Mouse (Mus musculus): ENCODE data around the gene Tnfrsf13b. TPM values are rescaled to one million over a fixed set of nuclear protein-coding genes. Genes with fewer than 3 reads are reported as not detected.
"Not testable (repeated sequence)": the region's sequence is repeated elsewhere in the genome, so short reads cannot be mapped to it uniquely, and the experiment has no call there.

The Tnfrsf13b gene
- polyA plus RNA-seq, 1 experiment from 2014 or later = 10.8 TPM

DNA sequence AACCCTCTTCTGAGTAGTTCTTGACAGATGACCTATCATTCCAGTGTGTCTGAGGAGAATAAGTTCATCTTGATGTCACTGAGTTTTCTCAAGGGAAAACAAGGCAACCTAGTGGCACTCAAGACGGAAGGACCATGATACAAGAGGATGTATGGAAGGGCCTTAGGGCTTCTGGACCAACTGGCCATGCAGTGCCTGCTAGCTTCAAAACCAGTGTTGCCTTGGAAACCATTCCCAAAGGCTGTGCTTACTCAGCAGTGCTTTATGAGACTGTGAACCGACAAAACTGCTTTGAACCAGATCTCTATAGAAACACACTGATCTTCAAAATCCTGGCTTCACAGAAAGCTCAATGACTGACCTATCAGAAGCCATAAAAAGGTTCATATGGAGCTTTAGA is 64.2 kb downstream of the Tnfrsf13b start:
- no peak overlapping the region for H3K9ac ChIP-seq (replicated peaks; ENCODE audit: low read depth)
- TF ChIP-seq CTCF (IDR thresholded peaks at IDR 0.05) (no peak), EP300 (IDR thresholded peaks at IDR 0.05) (no peak)

DNA sequence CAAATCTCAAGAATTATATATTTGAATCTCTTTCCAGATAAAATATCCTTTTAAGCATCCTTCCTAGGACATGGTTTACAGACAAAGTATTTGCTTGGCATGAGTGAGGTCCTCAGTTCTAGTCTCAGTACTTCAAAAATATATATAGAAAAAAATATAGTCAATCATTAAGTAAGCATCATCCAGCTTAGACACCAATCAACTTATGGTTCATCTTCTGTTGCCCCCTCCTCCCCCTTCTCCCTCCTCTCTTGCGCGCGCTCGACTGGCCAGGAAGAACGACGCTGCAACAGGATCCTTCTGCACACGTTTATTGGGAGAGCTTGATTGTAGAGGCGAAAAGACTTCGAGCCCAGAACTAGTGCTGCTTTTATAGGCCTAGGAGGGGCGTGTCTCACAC is 65.6 kb downstream of the Tnfrsf13b start:
- H3K4me1 ChIP-seq (ENCODE audit: insufficient read depth, low read depth, low read length); H3K36me3 ChIP-seq (ENCODE audit: insufficient read depth, low read length); H3K9me3 ChIP-seq (ENCODE audit: low read length); ATAC-seq; H3K27ac ChIP-seq (ENCODE audit: low read length); H3K4me3 ChIP-seq (ENCODE audit: low read depth, low read length); DNase-seq (ENCODE audit: low spot score); H3K9ac ChIP-seq (replicated peaks; ENCODE audit: low read depth); H3K27me3 ChIP-seq (replicated peaks; ENCODE audit: insufficient read depth, low read length); H3K4me2 ChIP-seq (replicated peaks; ENCODE audit: low read depth, low read length): not testable (repeated sequence)
- WGBS = 86% methylated on average over 7 of the region's 10 CpGs

More for the DNA sequence above, 64.2 kb downstream of the Tnfrsf13b start:
- Histone ChIP-seq H3K9me3 (ENCODE audit: low read length) (no peaks in the 10 kb centered on the region), H3K27me3 (replicated peaks; ENCODE audit: insufficient read depth, low read length) (no peaks in the 10 kb centered on the region), H3K4me1 (ENCODE audit: insufficient read depth, low read depth, low read length) (no peaks in the 10 kb centered on the region), H3K4me2 (replicated peaks; ENCODE audit: low read depth, low read length) (no peak overlapping the region), H3K4me3 (ENCODE audit: low read depth, low read length) (no peak overlapping the region), H3K36me3 (ENCODE audit: insufficient read depth, low read length) (no peaks in the 10 kb centered on the region), H3K27ac (ENCODE audit: low read length) (no peak overlapping the region)
- no peak for DNase-seq (ENCODE audit: low spot score)
- ATAC-seq = no peak
- WGBS = 58% methylated on average over 2 of the region's 2 CpGs

GRCm38 (mm10) chr11:61192779-61193178 is 66.2 kb downstream of the Tnfrsf13b start:
- WGBS = 96% methylated on average over 2 of the region's 2 CpGs
- H3K36me3 ChIP-seq (ENCODE audit: insufficient read depth, low read length) = no peaks in the 10 kb centered on the region

DNA sequence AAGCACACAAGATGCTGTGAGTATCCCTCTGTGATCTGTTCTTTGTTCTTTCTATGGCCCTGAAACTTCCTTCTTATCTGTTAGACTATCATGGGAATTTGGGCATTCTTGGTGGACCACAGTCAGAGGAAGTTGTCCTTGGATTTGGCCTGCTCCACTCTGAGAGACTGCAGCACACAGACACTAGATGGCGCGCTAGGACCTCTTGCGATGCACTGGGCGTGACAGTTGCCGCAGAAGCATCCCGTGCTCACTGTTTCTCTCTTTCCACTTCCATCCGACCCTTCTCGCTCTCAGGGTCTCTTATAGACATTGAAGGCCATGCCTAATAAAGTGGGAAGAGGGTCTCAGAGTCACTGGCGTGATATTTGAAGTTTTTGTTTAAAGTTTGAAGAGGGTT is 66.8 kb downstream of the Tnfrsf13b start:
- Histone ChIP-seq H3K4me1 (ENCODE audit: insufficient read depth, low read depth, low read length) (no peaks in the 10 kb centered on the region; the same call in 1 of the 2 replicates), H3K36me3 (ENCODE audit: insufficient read depth, low read length) (no peaks in the 10 kb centered on the region), H3K4me2 (replicated peaks; ENCODE audit: low read depth, low read length) (no peak overlapping the region), H3K4me3 (ENCODE audit: low read depth, low read length) (no peak overlapping the region), H3K27ac (ENCODE audit: low read length) (no peak overlapping the region), H3K9ac (replicated peaks; ENCODE audit: low read depth) (no peak overlapping the region), H3K27me3 (replicated peaks; ENCODE audit: insufficient read depth, low read length) (no peaks in the 10 kb centered on the region), H3K9me3 (ENCODE audit: low read length) (no peaks in the 10 kb centered on the region)
- WGBS = 4% methylated on average over 9 of the region's 9 CpGs
- DNase-seq (ENCODE audit: low spot score) (peak; percentile 88), ATAC-seq (peak; percentile 67)
- TF ChIP-seq CTCF (IDR thresholded peaks at IDR 0.05) (peak; percentile 99), EP300 (IDR thresholded peaks at IDR 0.05) (no peak)

More at GRCm38 (mm10) chr11:61192779-61193178, 66.2 kb downstream of the Tnfrsf13b start:
- Histone ChIP-seq H3K9me3 (ENCODE audit: low read length) (no peaks in the 10 kb centered on the region), H3K4me1 (ENCODE audit: insufficient read depth, low read depth, low read length) (no peaks in the 10 kb centered on the region; the same call in 1 of the 2 replicates), H3K4me2 (replicated peaks; ENCODE audit: low read depth, low read length) (no peak overlapping the region), H3K27ac (ENCODE audit: low read length) (no peak overlapping the region), H3K4me3 (ENCODE audit: low read depth, low read length) (no peak overlapping the region), H3K27me3 (replicated peaks; ENCODE audit: insufficient read depth, low read length) (no peaks in the 10 kb centered on the region), H3K9ac (replicated peaks; ENCODE audit: low read depth) (no peak overlapping the region)
- ATAC-seq = no peak
- TF ChIP-seq CTCF (IDR thresholded peaks at IDR 0.05) (no peak), EP300 (IDR thresholded peaks at IDR 0.05) (no peak)
- no peak for DNase-seq (ENCODE audit: low spot score)

DNA sequence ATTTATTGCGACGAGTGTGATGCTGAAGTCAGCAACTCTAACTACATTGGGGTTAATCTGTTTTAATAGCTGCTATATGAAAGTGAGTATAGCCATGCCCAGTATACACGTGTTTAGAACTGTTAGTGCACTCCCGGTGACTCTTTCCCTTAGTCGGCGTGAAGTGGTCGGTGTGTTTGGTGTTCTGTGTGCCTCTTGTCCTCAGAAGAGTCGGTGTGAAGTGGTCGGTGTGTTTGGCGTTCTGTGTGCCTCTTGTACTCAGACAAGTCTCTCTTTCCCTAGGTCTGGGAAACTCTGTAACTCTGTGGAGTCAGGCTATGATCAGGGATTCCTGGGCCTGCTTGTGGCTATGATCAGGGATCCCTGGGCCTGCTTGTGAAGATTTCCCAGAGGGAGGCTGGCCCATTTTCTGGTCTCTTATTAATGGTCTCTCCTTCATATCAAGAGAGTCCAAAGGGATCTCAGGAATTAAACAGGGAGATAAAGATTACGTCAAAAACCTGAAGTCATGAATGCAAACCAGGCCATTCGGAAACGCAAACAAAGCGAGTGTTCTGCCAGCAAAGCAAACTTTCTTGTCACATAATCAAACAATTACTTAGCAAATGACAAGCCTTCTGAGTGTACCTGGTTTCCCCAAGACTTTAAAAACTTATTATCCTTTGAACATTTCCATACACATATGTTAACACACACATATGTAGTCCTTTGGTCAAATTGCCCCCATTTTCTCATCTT is 70.2 kb downstream of the Tnfrsf13b start:
- Histone ChIP-seq H3K9ac (replicated peaks; ENCODE audit: low read depth) (no peak overlapping the region), H3K27me3 (replicated peaks; ENCODE audit: insufficient read depth, low read length) (no peaks in the 10 kb centered on the region), H3K4me1 (ENCODE audit: insufficient read depth, low read depth, low read length) (no peaks in the 10 kb centered on the region; the same call in 1 of the 2 replicates), H3K4me2 (replicated peaks; ENCODE audit: low read depth, low read length) (no peak overlapping the region), H3K36me3 (ENCODE audit: insufficient read depth, low read length) (no peaks in the 10 kb centered on the region), H3K4me3 (ENCODE audit: low read depth, low read length) (no peak overlapping the region), H3K27ac (ENCODE audit: low read length) (peak overlapping the region; percentile 72), H3K9me3 (ENCODE audit: low read length) (no peaks in the 10 kb centered on the region)
- WGBS = 51% methylated on average over 14 of the region's 14 CpGs
- no peak for TF ChIP-seq CTCF (IDR thresholded peaks at IDR 0.05)
- peak; percentile 24; the same call in 1 of the 2 replicates for TF ChIP-seq EP300 (IDR thresholded peaks at IDR 0.05)
- ATAC-seq (peak; percentile 90), DNase-seq (ENCODE audit: low spot score) (peak; percentile 85)

DNA sequence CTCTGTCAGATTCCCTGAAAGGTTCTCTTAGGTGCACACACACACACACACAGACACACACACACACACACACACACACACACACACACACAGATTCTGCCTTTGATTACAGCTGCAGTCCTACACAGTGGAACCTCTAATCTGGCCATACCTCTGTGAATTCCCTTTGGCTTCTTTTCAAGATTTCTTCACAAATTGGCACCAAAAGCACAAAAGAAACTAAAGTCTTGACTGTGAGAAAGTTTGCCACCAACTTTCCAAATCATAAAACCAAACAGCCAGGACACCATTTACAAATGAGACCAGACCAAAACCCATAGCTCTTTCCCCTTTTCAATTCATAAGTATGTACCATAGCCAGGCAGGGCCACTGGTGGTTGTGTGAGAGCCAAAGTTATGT is 71.4 kb downstream of the Tnfrsf13b start:
- TF ChIP-seq CTCF (IDR thresholded peaks at IDR 0.05) (no peak), EP300 (IDR thresholded peaks at IDR 0.05) (no peak)
- H3K9me3 ChIP-seq (ENCODE audit: low read length) = no peaks in the 10 kb centered on the region
- no peak overlapping the region for H3K4me2 ChIP-seq (replicated peaks; ENCODE audit: low read depth, low read length)
- peak overlapping the region; percentile 72 for H3K27ac ChIP-seq (ENCODE audit: low read length)
- H3K27me3 ChIP-seq (replicated peaks; ENCODE audit: insufficient read depth, low read length) = no peaks in the 10 kb centered on the region
- no peak for ATAC-seq
- H3K36me3 ChIP-seq (ENCODE audit: insufficient read depth, low read length) = no peaks in the 10 kb centered on the region
- no peak overlapping the region for H3K9ac ChIP-seq (replicated peaks; ENCODE audit: low read depth)
- H3K4me1 ChIP-seq (ENCODE audit: insufficient read depth, low read depth, low read length) = no peaks in the 10 kb centered on the region; the same call in 1 of the 2 replicates
- peak; percentile 34 for DNase-seq (ENCODE audit: low spot score)
- no peak overlapping the region for H3K4me3 ChIP-seq (ENCODE audit: low read depth, low read length)

Other genes starting within 250 kb of the Tnfrsf13b start
- 45.3 and 48.4 TPM in 2 replicates for gene Tmem11, start 247.5 kb upstream of the Tnfrsf13b start, polyA plus RNA-seq (2015; fragmentation: Nextera tagmentation; extraction: Ambion mirVana)
- gene Natd1, start 212.0 kb upstream of the Tnfrsf13b start, polyA plus RNA-seq (2015; fragmentation: Nextera tagmentation; extraction: Ambion mirVana) = 17.0 and 19.1 TPM in 2 replicates
- gene Map2k3, start 194.7 kb upstream of the Tnfrsf13b start, polyA plus RNA-seq (2015; fragmentation: Nextera tagmentation; extraction: Ambion mirVana) = 97.1 and 106 TPM in 2 replicates
- gene Kcnj12, start 104.2 kb upstream of the Tnfrsf13b start, polyA plus RNA-seq (2015; fragmentation: Nextera tagmentation; extraction: Ambion mirVana) = 0.33 and 0.61 TPM in 2 replicates
- 38.4 and 39.9 TPM in 2 replicates for gene Usp22, start 48.3 kb downstream of the Tnfrsf13b start, polyA plus RNA-seq (2015; fragmentation: Nextera tagmentation; extraction: Ambion mirVana)
- 7.3 and 7.8 TPM in 2 replicates for gene Aldh3a1, start 80.8 kb downstream of the Tnfrsf13b start, polyA plus RNA-seq (2015; fragmentation: Nextera tagmentation; extraction: Ambion mirVana)
- gene Aldh3a2, start 140.7 kb downstream of the Tnfrsf13b start, polyA plus RNA-seq (2015; fragmentation: Nextera tagmentation; extraction: Ambion mirVana) = 67.4 and 68.4 TPM in 2 replicates
- 0.19 and 0.20 TPM in 2 replicates for gene Slc47a2, start 216.1 kb downstream of the Tnfrsf13b start, polyA plus RNA-seq (2015; fragmentation: Nextera tagmentation; extraction: Ambion mirVana)

All from lung, postnatal 0 days (tissue).